Mouse (Mus musculus) heart, embryonic 11.5 days (tissue): ENCODE data around the gene Tal1. TPM values are rescaled to one million over a fixed set of nuclear protein-coding genes. Genes with fewer than 3 reads are reported as not detected.

Source experiments
- ATAC-seq: fragments of 200-750 bp; cut with Nextera tagmentation; replicated peaks from 2 replicates; pipeline ENCODE4 v1.8.0; 2017; ENCODE audit warnings: moderate library complexity; ENCODE audit not compliant: insufficient number of reproducible peaks, low FRiP score, low TSS enrichment
- H3K27ac ChIP-seq: fragments of 300-500 bp; sonication (generic); 2 replicates; pipeline ENCODE4 v1.5.1; 2014; ENCODE audit warnings: mild to moderate bottlenecking, low read depth, low read length
- H3K27me3 ChIP-seq: fragments of 300-500 bp; sonication (generic); 2 replicates; pipeline ENCODE4 v1.6.1; 2014; ENCODE audit warnings: mild to moderate bottlenecking, low read length, mixed read lengths; ENCODE audit not compliant: control insufficient read depth, insufficient read depth
- H3K36me3 ChIP-seq: fragments of 300-500 bp; sonication (generic); 2 replicates; pipeline ENCODE4 v1.6.1; 2014; ENCODE audit warnings: mild to moderate bottlenecking, low read length, moderate library complexity, mixed read lengths; ENCODE audit not compliant: control insufficient read depth, insufficient read depth
- H3K4me1 ChIP-seq: fragments of 300-500 bp; sonication (generic); 2 replicates; pipeline ENCODE4 v1.6.1; 2014; ENCODE audit warnings: low read length; ENCODE audit not compliant: control insufficient read depth, insufficient read depth
- H3K4me2 ChIP-seq: fragments of 300-500 bp; sonication (generic); 2 replicates; pipeline ENCODE4 v1.6.1; 2014; ENCODE audit warnings: mild to moderate bottlenecking, moderate library complexity
- H3K4me3 ChIP-seq: fragments of 300-500 bp; sonication (generic); 2 replicates; pipeline ENCODE4 v1.5.1; 2014; ENCODE audit warnings: low read depth, low read length
- H3K9ac ChIP-seq: fragments of 300-500 bp; sonication (generic); 2 replicates; pipeline ENCODE4 v1.6.1; 2014; ENCODE audit warnings: mild to moderate bottlenecking, low read depth, low read length, moderate library complexity
- H3K9me3 ChIP-seq: fragments of 300-500 bp; sonication (generic); replicated peaks from 2 replicates; pipeline ENCODE4 v1.6.1; 2016; ENCODE audit warnings: low read length; ENCODE audit not compliant: control insufficient read depth
- WGBS: fragments of 180-500 bp; shearing (Covaris S2); extraction: QIAGEN DNeasy Blood & Tissue Kit; methylation state at CpG from one replicate; pipeline ENCODE4 v1.1.7; 2014; ENCODE audit not compliant: insufficient replicate concordance; 5-methylcytosine and 5-hydroxymethylcytosine counted together
- polyA plus RNA-seq: library from polyadenylated mRNA; unstranded; fragments of >200 nt; fragmentation: Nextera tagmentation; extraction: Ambion mirVana; gene quantifications from 2 replicates; pipeline ENCODE4 v1.2.1, GENCODE M21; 2014

The Tal1 gene
- polyA plus RNA-seq, 1 experiment from 2014 or later: 14.1 TPM

DNA sequence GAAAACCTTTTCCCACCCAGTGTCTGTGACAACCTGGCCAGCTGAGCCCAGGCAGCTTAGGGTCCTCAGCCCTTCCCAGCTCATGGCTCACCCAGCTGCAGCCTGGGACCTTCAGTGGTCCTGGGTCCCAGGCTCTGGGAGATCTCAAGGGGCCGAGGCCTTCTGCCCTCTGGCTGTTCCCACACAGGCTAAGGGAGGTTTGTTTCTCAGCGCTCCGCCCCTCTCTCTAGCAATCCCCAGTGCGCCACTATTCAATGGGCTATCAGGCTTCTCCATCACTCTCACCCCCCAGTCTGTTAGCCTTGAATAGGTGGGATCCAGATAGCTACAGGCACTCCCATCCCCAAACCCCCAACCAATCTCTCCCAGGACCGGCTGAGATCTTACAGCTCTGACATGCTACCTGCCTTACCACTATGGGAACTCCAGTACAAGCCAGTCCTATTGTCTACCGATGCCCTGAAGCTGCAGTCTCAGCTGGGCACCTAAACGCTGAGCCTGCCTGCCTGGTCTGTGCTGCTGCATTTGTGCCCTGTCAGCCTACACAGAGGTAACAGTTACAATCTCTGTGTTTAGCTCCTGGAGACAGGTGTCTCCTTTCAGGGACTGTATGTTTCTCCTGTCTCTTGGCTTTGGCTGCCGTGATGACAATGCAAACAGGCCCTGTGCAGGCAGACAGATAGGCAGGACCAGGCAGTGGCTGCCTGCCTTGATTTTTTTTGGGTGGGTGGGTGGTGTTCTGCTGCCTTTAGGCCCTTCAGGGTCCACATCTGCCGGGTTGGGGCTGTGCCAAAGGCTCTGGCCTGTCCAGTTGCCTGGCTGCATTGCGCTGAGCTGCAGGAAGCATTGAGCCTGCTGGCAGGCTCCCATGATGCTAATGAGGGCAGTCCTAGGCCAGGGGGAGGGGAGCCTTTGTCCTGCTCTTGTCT lies 22.9 kb downstream of the Tal1 start:
- H3K27ac ChIP-seq: no peak overlapping the region
- peak; percentile 55; the same call in 1 of the 2 replicates for ATAC-seq
- 27% methylated on average over 10 of the region's 10 CpGs for WGBS
- H3K27me3 ChIP-seq: peaks cover 4% of the 10 kb centered on the region; the same call in 1 of the 2 replicates
- no peak overlapping the region for H3K9ac ChIP-seq
- no peaks in the 10 kb centered on the region for H3K9me3 ChIP-seq
- no peaks in the 10 kb centered on the region for H3K36me3 ChIP-seq
- no peak overlapping the region for H3K4me2 ChIP-seq
- no peak overlapping the region for H3K4me3 ChIP-seq
- peaks cover 16% of the 10 kb centered on the region for H3K4me1 ChIP-seq

DNA sequence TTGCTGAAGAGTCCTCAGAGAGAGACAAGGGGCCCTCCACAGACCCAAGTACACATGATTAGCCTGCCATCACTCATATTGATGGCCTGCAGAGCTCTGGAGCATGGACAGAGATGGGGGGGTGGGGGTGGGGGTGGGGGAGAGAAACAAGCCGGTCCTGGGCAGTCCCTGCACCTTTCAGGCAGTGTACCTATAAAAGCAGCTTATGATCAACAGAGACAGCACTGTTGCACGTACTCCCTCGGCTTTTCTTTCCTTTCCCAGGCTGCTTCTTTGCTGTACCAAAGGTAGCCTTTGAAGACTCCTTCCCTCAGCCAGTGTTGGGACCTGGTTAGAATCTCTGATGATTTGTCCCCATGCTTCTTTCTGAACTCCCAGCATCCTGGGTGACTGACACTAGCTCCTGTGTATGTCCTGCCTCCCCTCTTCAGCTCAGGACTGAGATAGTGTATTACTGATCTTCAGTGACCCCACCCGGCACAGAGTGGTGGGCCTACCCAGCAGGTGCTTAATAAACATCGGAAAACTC lies 23.7 kb downstream of the Tal1 start:
- no peak overlapping the region for H3K4me3 ChIP-seq
- H3K27me3 ChIP-seq: peaks cover 7% of the 10 kb centered on the region; the same call in 1 of the 2 replicates
- WGBS: 38% methylated on average over 5 of the region's 5 CpGs
- H3K4me1 ChIP-seq: peaks cover 16% of the 10 kb centered on the region
- no peak overlapping the region for H3K4me2 ChIP-seq
- no peaks in the 10 kb centered on the region for H3K9me3 ChIP-seq
- no peak overlapping the region for H3K27ac ChIP-seq
- H3K9ac ChIP-seq: no peak overlapping the region
- ATAC-seq: no peak; the same call in 1 of the 2 replicates
- no peaks in the 10 kb centered on the region for H3K36me3 ChIP-seq

DNA sequence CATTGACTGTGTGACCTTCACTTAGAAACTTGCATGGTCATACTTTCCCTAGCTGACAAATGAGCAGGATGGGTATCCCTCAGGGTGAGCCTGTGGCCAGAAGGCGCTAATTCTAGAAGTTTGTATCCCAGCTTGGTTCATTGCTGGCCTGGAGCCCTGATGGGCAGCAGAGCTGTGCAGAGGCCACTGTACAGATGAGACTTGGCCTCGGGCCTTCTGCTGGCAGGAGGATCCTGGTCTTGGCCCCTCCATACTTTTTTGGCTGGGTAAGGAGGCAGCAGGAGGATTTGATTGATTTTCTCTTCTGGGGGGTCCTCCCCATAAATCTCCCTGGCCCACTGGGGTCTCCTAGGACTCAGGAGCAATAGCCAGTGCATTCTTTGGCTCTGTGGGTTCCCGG lies 26.8 kb downstream of the Tal1 start:
- Histone ChIP-seq H3K27me3 (peaks cover 24% of the 10 kb centered on the region), H3K4me3 (no peak overlapping the region), H3K4me1 (peaks cover 14% of the 10 kb centered on the region), H3K36me3 (no peaks in the 10 kb centered on the region), H3K9me3 (no peaks in the 10 kb centered on the region), H3K9ac (no peak overlapping the region), H3K4me2 (no peak overlapping the region), H3K27ac (no peak overlapping the region)
- no peak for ATAC-seq
- 83% methylated on average over 3 of the region's 3 CpGs for WGBS

DNA sequence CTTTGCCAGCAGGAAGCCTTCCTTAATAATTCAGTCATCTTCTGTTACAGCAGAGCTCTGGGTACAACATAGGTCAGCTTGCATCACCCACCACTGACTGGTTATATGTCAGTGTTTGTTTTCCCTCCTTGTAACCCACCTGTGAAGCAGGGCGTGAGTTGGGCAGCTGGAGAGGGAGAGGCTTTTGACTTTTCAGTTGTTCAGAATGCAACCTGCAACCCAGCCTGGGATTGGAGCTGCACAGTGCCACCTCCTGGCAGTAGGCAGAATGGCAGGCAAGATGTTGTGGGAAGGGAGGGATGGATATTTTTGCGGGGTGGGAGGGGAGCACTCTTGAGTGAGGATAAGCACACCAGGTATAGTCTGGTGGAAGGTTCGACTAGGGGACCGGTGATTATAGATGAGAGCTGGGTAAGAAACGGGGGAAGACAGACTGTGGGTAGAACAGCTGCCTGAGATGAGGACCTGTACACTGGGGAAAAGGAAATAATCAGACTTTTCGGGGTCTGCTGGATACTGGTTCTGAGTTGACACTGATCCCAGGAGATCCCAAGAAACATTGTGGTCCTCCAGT lies 29.4 kb downstream of the Tal1 start:
- H3K4me3 ChIP-seq: no peak overlapping the region
- no peak overlapping the region for H3K27ac ChIP-seq
- H3K4me1 ChIP-seq: peaks cover 4% of the 10 kb centered on the region
- H3K27me3 ChIP-seq: peaks cover 42% of the 10 kb centered on the region
- H3K36me3 ChIP-seq: no peaks in the 10 kb centered on the region
- 18% methylated on average over 6 of the region's 6 CpGs for WGBS
- ATAC-seq: no peak
- no peak overlapping the region for H3K4me2 ChIP-seq
- H3K9ac ChIP-seq: no peak overlapping the region
- H3K9me3 ChIP-seq: no peaks in the 10 kb centered on the region

DNA sequence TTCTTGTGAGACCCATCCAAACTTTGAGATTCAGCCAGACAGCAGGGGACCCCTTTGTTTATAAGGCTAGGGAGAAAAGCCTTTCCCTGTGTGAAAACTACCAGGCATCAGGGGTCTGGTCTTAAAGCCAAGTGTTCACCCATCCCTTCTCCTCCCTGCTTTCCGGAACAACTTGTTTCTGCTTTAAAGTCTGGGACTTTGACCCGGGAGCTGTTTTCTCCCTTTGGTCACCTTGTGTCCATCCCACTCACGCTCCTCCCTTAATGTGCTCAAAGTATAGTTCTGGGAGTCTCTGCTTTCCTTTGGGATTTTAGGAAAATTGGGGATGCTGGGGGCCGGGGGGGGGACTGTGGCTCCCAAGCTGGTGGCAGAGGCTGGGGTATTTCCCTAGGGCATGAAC lies 30.0 kb downstream of the Tal1 start:
- no peak for ATAC-seq
- peaks cover 43% of the 10 kb centered on the region for H3K27me3 ChIP-seq
- H3K4me2 ChIP-seq: no peak overlapping the region
- no peak overlapping the region for H3K27ac ChIP-seq
- H3K4me3 ChIP-seq: no peak overlapping the region
- peaks cover 4% of the 10 kb centered on the region for H3K4me1 ChIP-seq
- 59% methylated on average over 4 of the region's 4 CpGs for WGBS
- no peaks in the 10 kb centered on the region for H3K9me3 ChIP-seq
- no peak overlapping the region for H3K9ac ChIP-seq
- no peaks in the 10 kb centered on the region for H3K36me3 ChIP-seq

DNA sequence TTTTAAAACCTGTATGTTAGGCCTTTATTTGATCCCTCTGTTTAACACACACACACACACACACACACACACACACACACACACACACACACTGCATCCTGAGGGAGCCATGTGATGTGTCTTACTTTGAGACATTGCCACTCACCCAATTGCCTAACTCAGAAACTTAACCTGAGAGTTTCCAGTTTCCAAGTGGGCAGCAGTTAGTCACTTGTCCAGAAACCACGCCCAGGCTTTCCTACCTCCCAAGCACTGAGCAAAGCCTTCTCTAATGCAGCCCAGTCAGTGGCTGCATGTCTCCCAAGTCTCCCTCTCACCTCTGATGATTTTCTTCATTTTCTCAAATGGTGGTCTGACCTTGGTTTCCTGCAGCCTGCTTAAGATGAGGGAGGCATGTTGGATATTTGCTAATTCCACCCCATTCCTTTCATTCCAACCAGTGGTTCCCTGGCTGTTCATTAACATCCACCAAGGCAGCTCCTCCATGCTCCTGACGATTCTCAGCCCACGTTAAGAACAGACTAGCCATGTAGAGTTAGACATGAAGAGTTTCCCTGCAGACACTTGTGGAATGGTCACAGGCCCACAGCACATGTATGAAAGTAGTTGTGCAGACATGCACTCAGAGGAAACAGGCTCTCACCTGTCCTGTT lies 30.7 kb downstream of the Tal1 start:
- no peaks in the 10 kb centered on the region for H3K9me3 ChIP-seq
- H3K27ac ChIP-seq: no peak overlapping the region
- WGBS: 50% methylated on average over 3 of the region's 3 CpGs
- no peak overlapping the region for H3K4me3 ChIP-seq
- no peak overlapping the region for H3K4me2 ChIP-seq
- H3K36me3 ChIP-seq: no peaks in the 10 kb centered on the region
- peaks cover 4% of the 10 kb centered on the region for H3K4me1 ChIP-seq
- no peak for ATAC-seq
- H3K9ac ChIP-seq: no peak overlapping the region
- H3K27me3 ChIP-seq: peaks cover 41% of the 10 kb centered on the region

DNA sequence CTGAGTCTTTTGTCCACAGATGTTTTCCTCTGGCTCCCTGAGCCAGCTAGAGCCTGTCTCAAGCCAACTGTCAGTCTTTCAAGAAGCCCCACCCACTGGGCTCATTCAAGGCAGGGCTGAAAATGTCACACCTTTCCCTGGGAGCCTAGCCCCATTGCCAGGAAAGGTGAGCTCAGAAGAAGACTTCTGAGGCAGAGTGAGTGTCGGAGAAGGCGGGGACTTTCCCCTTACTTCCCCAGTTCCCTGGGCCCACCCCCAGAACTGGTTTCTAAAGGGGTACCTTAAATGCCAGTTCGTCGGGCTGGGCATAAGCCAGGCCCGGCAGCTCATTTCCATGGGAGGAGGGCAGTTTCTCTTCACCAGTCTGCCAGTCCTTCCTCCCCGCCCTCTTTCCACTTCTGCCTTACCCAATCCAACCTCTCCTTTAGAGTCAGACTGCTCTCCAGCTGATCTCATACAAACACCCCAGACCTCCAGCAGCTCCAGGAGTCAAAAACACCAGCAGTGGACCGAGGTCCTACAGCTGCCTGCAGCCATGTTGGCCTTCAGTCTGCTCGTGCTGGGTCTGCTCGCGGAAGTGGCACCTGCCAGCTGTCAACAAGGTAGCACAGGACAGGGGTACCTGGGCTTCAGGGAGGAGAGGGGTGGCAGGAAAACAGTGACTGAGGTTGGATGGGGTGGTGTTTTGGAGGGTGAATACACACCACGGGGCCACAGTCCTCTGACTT lies 32.5 kb downstream of the Tal1 start, which contains the start of gene Pdzk1ip1:
Gene Pdzk1ip1, plus strand, starts transcription at position 98 of the 728 bp plus-strand sequence.
- no peak; the same call in 1 of the 2 replicates for ATAC-seq
- Histone ChIP-seq H3K4me2 (peak within 1 kb of the TSS; percentile 45), H3K4me1 (peaks cover 4% of the 10 kb centered on the region), H3K27me3 (peaks cover 53% of the 10 kb centered on the region), H3K9ac (peak within 1 kb of the TSS; percentile 72), H3K27ac (peak within 1 kb of the TSS; percentile 54), H3K4me3 (peak within 1 kb of the TSS; percentile 34), H3K9me3 (no peaks in the 10 kb centered on the region), H3K36me3 (no peaks in the 10 kb centered on the region)
- WGBS: 17% methylated on average over 11 of the region's 11 CpGs

DNA sequence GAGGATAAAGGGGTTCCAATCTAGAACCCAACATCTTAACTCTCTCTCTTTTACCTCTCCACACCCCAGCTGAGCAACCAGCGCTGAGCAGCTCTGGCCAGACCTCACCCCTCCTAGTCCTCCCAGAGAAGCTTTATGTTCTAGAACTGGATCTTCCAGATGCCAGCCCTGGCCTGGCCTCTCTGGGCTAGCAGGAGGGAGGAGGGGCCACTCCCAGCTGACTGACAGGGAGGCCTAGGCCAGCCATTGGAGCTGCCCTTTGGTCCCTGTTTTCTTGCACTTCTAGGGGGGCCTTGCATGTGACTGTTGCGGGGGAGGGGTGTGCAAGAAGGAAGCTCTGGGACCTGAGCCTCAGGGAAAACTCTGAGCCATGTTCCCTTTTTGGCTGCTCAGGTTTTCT lies 34.4 kb downstream of the Tal1 start:
- peaks cover 57% of the 10 kb centered on the region for H3K27me3 ChIP-seq
- no peaks in the 10 kb centered on the region for H3K36me3 ChIP-seq
- no peak for ATAC-seq
- WGBS: 62% methylated on average over 2 of the region's 2 CpGs
- peaks cover 7% of the 10 kb centered on the region for H3K4me1 ChIP-seq
- H3K9me3 ChIP-seq: no peaks in the 10 kb centered on the region
- no peak overlapping the region for H3K27ac ChIP-seq
- peak overlapping the region; percentile 32 for H3K4me2 ChIP-seq
- peak overlapping the region; percentile 34; the same call in 1 of the 2 replicates for H3K4me3 ChIP-seq
- peak overlapping the region; percentile 58; the same call in 1 of the 2 replicates for H3K9ac ChIP-seq
